Mouse (Mus musculus) MEL (cell line): Measurements from ENCODE around the gene Snx32.

Source experiments
- CHD2 ChIP-seq: IDR thresholded peaks from 2 replicates; pipeline ENCODE4 v1.6.1; 2011; ENCODE audit warnings: low read length, improper control_type of control experiment
- CTCF ChIP-seq, 3 experiments: IDR thresholded peaks in 2 of 3; conservative IDR thresholded peaks in 1 of 3; 2 replicates each; pipeline ENCODE4 v1.5.1; 2011 to 2012; ENCODE audit warnings: low read length in 3 of 3, low read depth in 2 of 3, mild to moderate bottlenecking in 2 of 3, improper control_type of control experiment in 1 of 3, inconsistent platforms in 1 of 3, mixed read lengths in 1 of 3, moderate library complexity in 1 of 3; ENCODE audit not compliant: control insufficient read depth in 1 of 3, insufficient read depth in 1 of 3, poor library complexity in 1 of 3, severe bottlenecking in 1 of 3
- E2F4 ChIP-seq: IDR thresholded peaks from 2 replicates; pipeline ENCODE4 v1.6.1; 2011; ENCODE audit warnings: low read depth, low read length, improper control_type of control experiment, borderline replicate concordance
- KAT2A ChIP-seq: conservative IDR thresholded peaks from 2 replicates; pipeline ENCODE4 v1.6.1; 2012; ENCODE audit warnings: low read depth, low read length, improper control_type of control experiment, inconsistent platforms
- MAFK ChIP-seq: IDR thresholded peaks from 2 replicates; pipeline ENCODE4 v1.6.1; 2011; ENCODE audit warnings: low read depth, mild to moderate bottlenecking, low read length, improper control_type of control experiment, borderline replicate concordance
- MEF2A ChIP-seq: IDR thresholded peaks from 2 replicates; pipeline ENCODE4 v1.6.1; 2014; ENCODE audit warnings: low read depth, mild to moderate bottlenecking, inconsistent platforms, low read length, improper control_type of control experiment; ENCODE audit not compliant: poor library complexity, insufficient replicate concordance, severe bottlenecking; ENCODE audit errors: extremely low read depth
- POLR2A ChIP-seq, 2 experiments: IDR thresholded peaks; 2 replicates each; pipeline ENCODE4 v1.6.1; 2011 to 2012; ENCODE audit warnings: low read length in 2 of 2, mild to moderate bottlenecking in 2 of 2, control low read depth in 1 of 2, improper control_type of control experiment in 1 of 2, low read depth in 1 of 2, moderate library complexity in 1 of 2; ENCODE audit not compliant: control insufficient read depth in 1 of 2, insufficient read depth in 1 of 2, poor library complexity in 1 of 2
- POLR2AphosphoS5 ChIP-seq: IDR thresholded peaks from 2 replicates; pipeline ENCODE4 v1.6.1; 2012; ENCODE audit warnings: low read depth, borderline replicate concordance, mild to moderate bottlenecking, inconsistent platforms, low read length, moderate library complexity, mixed read lengths

DNA sequence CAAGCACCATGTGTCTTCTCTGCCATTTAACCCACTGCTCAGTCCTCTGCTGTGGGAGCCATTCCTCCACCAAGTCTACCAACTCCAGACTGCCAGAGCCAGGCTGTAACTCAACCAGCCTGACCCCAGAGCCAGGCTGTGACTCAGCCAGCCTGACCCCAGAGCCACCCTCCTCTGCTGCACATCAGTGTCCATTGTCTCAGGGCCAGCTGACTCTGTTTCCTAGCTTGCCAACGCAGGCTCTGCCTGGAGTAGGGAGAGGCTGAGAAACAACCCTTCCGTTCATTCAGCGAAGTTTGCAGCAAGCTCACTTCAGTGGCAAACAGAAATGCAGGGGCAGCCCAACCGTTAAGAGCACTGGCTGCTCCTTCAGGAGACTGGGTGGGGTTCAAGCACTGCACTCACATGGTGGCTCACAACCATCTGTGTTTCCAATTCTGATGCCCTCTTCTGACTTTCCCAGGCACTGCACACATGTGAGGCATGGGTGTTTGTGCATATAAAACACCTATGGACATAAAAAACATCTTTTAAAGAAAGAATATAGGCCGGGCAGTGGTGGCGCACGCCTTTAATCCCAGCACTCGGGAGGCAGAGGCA, 6.7 kb upstream of the Snx32 start:
- TF ChIP-seq CTCF (IDR thresholded peaks at IDR 0.05 in 2 of 3, conservative IDR thresholded peaks at IDR 0.05 in 1 of 3; ENCODE audit: control insufficient read depth in 1 of 3, insufficient read depth in 1 of 3, low read depth in 2 of 3, low read length in 3 of 3, poor library complexity in 1 of 3, severe bottlenecking in 1 of 3) (peak in 1 of 3 experiments; percentile 13; a peak in 1 of 6 replicates), POLR2A (IDR thresholded peaks at IDR 0.05; ENCODE audit: control insufficient read depth in 1 of 2, insufficient read depth in 1 of 2, low read depth in 1 of 2, low read length in 2 of 2, poor library complexity in 1 of 2) (no peak), E2F4 (no peak), POLR2AphosphoS5 (no peak), CHD2 (no peak), MAFK (no peak), KAT2A (no peak), MEF2A (no peak)
